Mouse (Mus musculus) c-Kit-positive CD71-positive TER-119-negative erythroid progenitor cells, embryonic 14.5 days (primary cell): Measurements from ENCODE around the gene Dhrs3.

Experiments used
- DNase-seq: peaks from one replicate; pipeline ENCODE4 v3.0.0-alpha.2; 2013; ENCODE audit warnings: low read depth

Gene Dhrs3

GRCm38 (mm10) chr4:144898036-144898649 is 5.5 kb downstream of the Dhrs3 start:
- DNase-seq, result no peak

- no peak for DNase-seq
These were observed 6.1 kb downstream of the Dhrs3 start for GRCm38 (mm10) chr4:144898737-144899136.

- DNase-seq, result peak; percentile 60
These were observed 9.0 kb downstream of the Dhrs3 start for GRCm38 (mm10) chr4:144901561-144902111.

GRCm38 (mm10) chr4:144903088-144903487 is 10.5 kb downstream of the Dhrs3 start:
- no peak for DNase-seq

GRCm38 (mm10) chr4:144903932-144904331 is 11.3 kb downstream of the Dhrs3 start:
- no peak for DNase-seq

- no peak for DNase-seq
These were observed 12.5 kb downstream of the Dhrs3 start for GRCm38 (mm10) chr4:144905128-144905527.

GRCm38 (mm10) chr4:144906001-144906889 is 13.6 kb downstream of the Dhrs3 start:
- DNase-seq, result no peak

GRCm38 (mm10) chr4:144906978-144907703 is 14.5 kb downstream of the Dhrs3 start:
- DNase-seq, result no peak

- DNase-seq, result no peak
These were observed 16.2 kb downstream of the Dhrs3 start for GRCm38 (mm10) chr4:144908825-144909224.

- DNase-seq, result no peak
These were observed 17.7 kb downstream of the Dhrs3 start for GRCm38 (mm10) chr4:144910281-144910680.

GRCm38 (mm10) chr4:144913298-144914152 is 20.9 kb downstream of the Dhrs3 start:
- peak; percentile 68 for DNase-seq

- no peak for DNase-seq
These were observed 23.9 kb downstream of the Dhrs3 start for GRCm38 (mm10) chr4:144916520-144916919.

- no peak for DNase-seq
These were observed 24.5 kb downstream of the Dhrs3 start for GRCm38 (mm10) chr4:144917101-144917500.

GRCm38 (mm10) chr4:144918501-144918900 is 25.9 kb downstream of the Dhrs3 start:
- no peak for DNase-seq

GRCm38 (mm10) chr4:144928693-144929436 is 36.2 kb downstream of the Dhrs3 start:
- DNase-seq, result no peak

- no peak for DNase-seq
These were observed 37.2 kb downstream of the Dhrs3 start for GRCm38 (mm10) chr4:144929811-144930221.

- DNase-seq, result no peak
These were observed 37.7 kb downstream of the Dhrs3 start for GRCm38 (mm10) chr4:144930366-144930765.

- DNase-seq, result no peak
These were observed 38.5 kb downstream of the Dhrs3 start for GRCm38 (mm10) chr4:144931167-144931566.

GRCm38 (mm10) chr4:144934501-144934900 is 41.9 kb downstream of the Dhrs3 start:
- no peak for DNase-seq

GRCm38 (mm10) chr4:144936563-144937154 is 44.0 kb downstream of the Dhrs3 start:
- no peak for DNase-seq
